Mouse (Mus musculus) midbrain, embryonic 12.5 days (tissue): ENCODE data around the gene Sult2b1. TPM values are rescaled to one million over a fixed set of nuclear protein-coding genes. Genes with fewer than 3 reads are reported as not detected.

Experiments used
- ATAC-seq: fragments of 200-750 bp; cut with Nextera tagmentation; 2 replicates; pipeline ENCODE4 v1.8.0; 2017; ENCODE audit warnings: low read depth, moderate TSS enrichment, moderate library complexity; ENCODE audit not compliant: low FRiP score
- H3K27ac ChIP-seq: fragments of 300-500 bp; sonication (generic); replicated peaks from 2 replicates; pipeline ENCODE4 v1.5.1; 2016; ENCODE audit warnings: mild to moderate bottlenecking
- H3K27me3 ChIP-seq: fragments of 300-500 bp; sonication (generic); 2 replicates; pipeline ENCODE4 v1.6.1; 2016; ENCODE audit warnings: mild to moderate bottlenecking
- H3K36me3 ChIP-seq: fragments of 300-500 bp; sonication (generic); 2 replicates; pipeline ENCODE4 v1.6.1; 2016
- H3K4me1 ChIP-seq: fragments of 300-500 bp; sonication (generic); 2 replicates; pipeline ENCODE4 v1.6.1; 2016
- H3K4me2 ChIP-seq: fragments of 300-500 bp; sonication (generic); replicated peaks from 2 replicates; pipeline ENCODE4 v1.6.1; 2016; ENCODE audit warnings: mild to moderate bottlenecking, moderate library complexity
- H3K4me3 ChIP-seq: fragments of 300-500 bp; sonication (generic); 2 replicates; pipeline ENCODE4 v1.5.1; 2016; ENCODE audit warnings: mild to moderate bottlenecking
- H3K9ac ChIP-seq: fragments of 300-500 bp; sonication (generic); replicated peaks from 2 replicates; pipeline ENCODE4 v1.6.1; 2016; ENCODE audit warnings: mild to moderate bottlenecking, moderate library complexity
- H3K9me3 ChIP-seq: fragments of 300-500 bp; sonication (generic); 2 replicates; pipeline ENCODE4 v1.6.1; 2016; ENCODE audit warnings: mild to moderate bottlenecking
- WGBS: fragments of 180-500 bp; shearing (Covaris S2); methylation state at CpG from one replicate; pipeline ENCODE4 v1.1.7; 2016; 5-methylcytosine and 5-hydroxymethylcytosine counted together
- polyA plus RNA-seq: library from polyadenylated mRNA; unstranded; fragments of >200 nt; fragmentation: Nextera tagmentation; extraction: Ambion mirVana; gene quantifications from 2 replicates; pipeline ENCODE4 v1.2.1, GENCODE M21; 2016

Sult2b1 gene
- polyA plus RNA-seq, 1 experiment from 2014 or later = 1.5 TPM

GRCm38 (mm10) chr7:45786136-45786578 is 1.7 kb upstream of the Sult2b1 start:
- under 1% methylated on average over 14 of the region's 14 CpGs for WGBS

GRCm38 (mm10) chr7:45785388-45786135 is 1.1 kb upstream of the Sult2b1 start:
- peak overlapping the region; percentile 93 for H3K27ac ChIP-seq
- peak overlapping the region; percentile 95 for H3K9ac ChIP-seq
- peaks cover 28% of the 10 kb centered on the region for H3K4me1 ChIP-seq
- peaks cover 34% of the 10 kb centered on the region for H3K36me3 ChIP-seq
- peaks cover 15% of the 10 kb centered on the region; the same call in 1 of the 2 replicates for H3K27me3 ChIP-seq
- ATAC-seq = peak; percentile 47
- H3K9me3 ChIP-seq = no peaks in the 10 kb centered on the region
- H3K4me2 ChIP-seq = peak overlapping the region; percentile 73
- under 1% methylated on average over 37 of the region's 42 CpGs for WGBS
- peak overlapping the region; percentile 87 for H3K4me3 ChIP-seq

More at GRCm38 (mm10) chr7:45786136-45786578, 1.7 kb upstream of the Sult2b1 start:
- Histone ChIP-seq H3K9me3 (no peaks in the 10 kb centered on the region), H3K9ac (peak overlapping the region; percentile 95), H3K27ac (peak overlapping the region; percentile 93), H3K4me1 (peaks cover 28% of the 10 kb centered on the region), H3K27me3 (peaks cover 9% of the 10 kb centered on the region; the same call in 1 of the 2 replicates), H3K4me3 (peak overlapping the region; percentile 87), H3K4me2 (peak overlapping the region; percentile 73), H3K36me3 (peaks cover 40% of the 10 kb centered on the region)
- peak; percentile 64 for ATAC-seq

DNA sequence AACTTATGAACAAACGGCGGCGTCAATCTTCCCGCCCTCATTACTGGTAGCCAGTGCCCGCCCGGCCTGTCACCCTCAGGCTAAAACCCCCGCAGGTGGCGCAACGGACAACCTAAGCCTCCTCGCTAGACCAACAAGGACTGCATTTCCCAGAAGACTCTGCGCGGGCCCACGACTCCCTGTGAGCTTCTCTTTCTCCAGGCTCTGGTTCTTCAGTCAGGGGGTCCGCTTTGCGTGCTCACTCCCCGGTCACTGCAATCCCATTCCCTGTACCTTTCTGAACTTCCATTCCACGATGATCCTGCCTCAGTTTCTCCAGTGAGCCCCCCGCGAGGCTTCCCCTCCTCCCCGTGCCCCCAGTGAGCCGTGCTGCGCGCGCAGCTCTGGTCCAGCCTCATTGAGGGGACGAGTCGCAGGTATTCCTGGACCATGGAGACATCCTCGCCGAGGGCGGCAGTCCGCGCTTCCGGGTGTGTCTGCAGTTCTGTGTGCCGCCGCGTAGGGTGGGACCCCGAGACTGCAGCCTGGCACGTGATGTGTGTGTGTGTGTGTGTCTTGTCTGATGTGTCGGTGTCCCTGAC is 868 bp downstream of the Sult2b1 start, which contains the start of gene Lmtk3:
Gene Lmtk3 (plus strand): TSS at position 228 of the 581 bp plus-strand sequence.
- peak within 1 kb of the TSS; percentile 95 for H3K9ac ChIP-seq
- peaks cover 36% of the 10 kb centered on the region for H3K4me1 ChIP-seq
- H3K4me2 ChIP-seq = peak within 1 kb of the TSS; percentile 73
- peak within 1 kb of the TSS; percentile 87 for H3K4me3 ChIP-seq
- H3K27me3 ChIP-seq = peaks cover 21% of the 10 kb centered on the region
- H3K36me3 ChIP-seq = peaks cover 15% of the 10 kb centered on the region
- peak within 1 kb of the TSS; percentile 93 for H3K27ac ChIP-seq
- H3K9me3 ChIP-seq = no peaks in the 10 kb centered on the region
- WGBS = under 1% methylated on average over 38 of the region's 38 CpGs
- peak; percentile 27; the same call in 1 of the 2 replicates for ATAC-seq

- H3K4me1 ChIP-seq = peaks cover 32% of the 10 kb centered on the region
- no peak overlapping the region for H3K27ac ChIP-seq
- no peaks in the 10 kb centered on the region for H3K9me3 ChIP-seq
- H3K4me2 ChIP-seq = no peak overlapping the region
- H3K4me3 ChIP-seq = no peak overlapping the region
- 80% methylated on average over 4 of the region's 4 CpGs for WGBS
- peaks cover 21% of the 10 kb centered on the region for H3K27me3 ChIP-seq
- 0 out of 2 replicates have a peak, but pooled peaks cover 1% of the 10 kb centered on the region for H3K36me3 ChIP-seq
- ATAC-seq = no peak
- no peak overlapping the region for H3K9ac ChIP-seq
Observed at GRCm38 (mm10) chr7:45782271-45782670, 2.2 kb downstream of the Sult2b1 start.

DNA sequence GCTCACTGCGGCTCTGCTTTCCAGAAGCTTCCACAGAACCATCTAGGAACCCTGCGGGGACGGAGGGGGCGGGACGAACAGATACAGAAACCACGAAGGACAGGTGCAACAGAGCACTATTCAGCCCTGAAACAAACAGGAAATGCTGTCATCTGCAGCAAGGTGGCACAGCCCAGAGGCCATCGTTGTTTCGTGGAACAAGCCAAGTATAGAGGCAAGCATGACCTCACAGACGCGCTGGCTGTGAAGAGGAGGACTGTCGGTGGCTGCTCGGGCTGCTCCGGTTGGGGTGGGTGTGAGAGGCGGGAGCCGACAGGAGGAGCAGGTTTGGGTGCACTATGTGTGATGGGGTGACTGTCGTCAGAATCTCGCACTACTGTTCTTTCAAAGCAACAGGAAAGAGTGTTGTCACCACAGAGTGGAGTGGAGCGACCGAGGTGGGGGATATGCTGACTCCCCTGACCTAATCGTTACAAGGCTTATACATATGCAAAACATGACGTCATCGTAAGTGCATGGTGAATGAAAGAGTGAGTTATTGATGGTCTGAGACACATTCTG is 5.3 kb downstream of the Sult2b1 start:
- Histone ChIP-seq H3K27me3 (peaks cover 21% of the 10 kb centered on the region), H3K4me3 (0 out of 2 replicates have a peak overlapping the region, but pooled peaks have one; percentile 8), H3K27ac (no peak overlapping the region), H3K36me3 (no peaks in the 10 kb centered on the region), H3K4me2 (peak overlapping the region; percentile 40), H3K4me1 (peaks cover 12% of the 10 kb centered on the region), H3K9ac (no peak overlapping the region), H3K9me3 (no peaks in the 10 kb centered on the region)
- WGBS = 26% methylated on average over 22 of the region's 22 CpGs
- ATAC-seq = no peak

GRCm38 (mm10) chr7:45775237-45775636 is 9.2 kb downstream of the Sult2b1 start:
- H3K27ac ChIP-seq = no peak overlapping the region
- no peaks in the 10 kb centered on the region for H3K36me3 ChIP-seq
- peaks cover 8% of the 10 kb centered on the region for H3K4me1 ChIP-seq
- no peaks in the 10 kb centered on the region for H3K9me3 ChIP-seq
- no peak overlapping the region for H3K4me2 ChIP-seq
- H3K4me3 ChIP-seq = no peak overlapping the region
- no peak overlapping the region for H3K9ac ChIP-seq
- ATAC-seq = no peak
- H3K27me3 ChIP-seq = peaks cover 6% of the 10 kb centered on the region; the same call in 1 of the 2 replicates
- 86% methylated on average over 7 of the region's 7 CpGs for WGBS

DNA sequence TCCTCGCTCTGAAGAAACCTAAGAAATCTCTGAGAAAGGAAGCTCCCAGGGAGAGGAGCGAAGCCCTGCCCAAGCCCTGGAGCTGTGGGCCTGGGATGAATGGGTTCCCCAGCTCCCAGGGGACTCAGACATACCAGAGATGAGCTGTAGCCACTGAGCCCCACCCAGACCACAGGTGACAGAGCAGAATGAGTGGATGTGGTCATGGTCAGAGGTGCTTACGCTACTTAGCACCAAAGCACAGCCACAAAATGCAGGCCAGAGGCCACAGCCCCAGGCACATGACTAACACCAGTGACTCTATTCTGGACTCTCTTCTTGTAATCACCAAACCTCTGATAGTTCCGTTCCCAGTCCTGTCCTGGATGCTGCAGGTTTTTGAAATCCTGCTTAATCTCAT is 13.4 kb downstream of the Sult2b1 start:
- Histone ChIP-seq H3K9me3 (no peaks in the 10 kb centered on the region), H3K27me3 (no peaks in the 10 kb centered on the region), H3K36me3 (no peaks in the 10 kb centered on the region), H3K4me3 (no peak overlapping the region), H3K4me2 (no peak overlapping the region), H3K27ac (no peak overlapping the region), H3K4me1 (no peaks in the 10 kb centered on the region), H3K9ac (no peak overlapping the region)
- 63% methylated on average over 4 of the region's 4 CpGs for WGBS
- ATAC-seq = no peak

DNA sequence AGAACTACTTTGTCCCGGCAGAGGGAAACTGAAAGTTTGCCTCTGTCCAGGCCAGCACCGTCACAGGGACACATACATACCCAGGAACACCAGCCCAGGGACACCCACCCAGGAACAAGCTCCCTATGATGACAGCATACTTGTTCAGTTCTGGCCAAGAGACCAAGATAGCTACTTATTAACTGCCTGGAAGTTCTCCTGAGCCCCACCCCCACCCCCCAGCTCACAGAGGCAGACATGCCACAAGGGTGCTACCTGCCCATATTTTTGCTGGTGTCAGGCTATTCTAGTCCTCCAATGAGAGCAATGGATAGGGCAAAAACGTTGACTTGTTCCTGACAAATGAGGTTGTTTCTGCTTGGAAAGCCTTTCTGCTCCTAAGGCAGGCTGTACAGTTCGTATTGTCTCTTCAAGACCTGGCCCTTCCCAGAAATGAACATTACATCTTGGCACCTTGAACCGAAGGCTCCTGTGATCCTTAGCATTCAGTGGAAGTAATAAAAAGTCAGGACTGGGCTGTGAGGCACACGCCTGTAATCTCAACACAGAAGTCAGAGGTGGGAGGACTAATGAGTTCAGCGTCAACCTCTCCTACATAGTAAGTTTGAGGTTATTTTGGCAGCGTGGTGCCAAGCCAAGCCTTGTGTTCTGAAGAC is 13.9 kb downstream of the Sult2b1 start:
- WGBS = 77% methylated on average over 8 of the region's 8 CpGs
- no peaks in the 10 kb centered on the region for H3K27me3 ChIP-seq

DNA sequence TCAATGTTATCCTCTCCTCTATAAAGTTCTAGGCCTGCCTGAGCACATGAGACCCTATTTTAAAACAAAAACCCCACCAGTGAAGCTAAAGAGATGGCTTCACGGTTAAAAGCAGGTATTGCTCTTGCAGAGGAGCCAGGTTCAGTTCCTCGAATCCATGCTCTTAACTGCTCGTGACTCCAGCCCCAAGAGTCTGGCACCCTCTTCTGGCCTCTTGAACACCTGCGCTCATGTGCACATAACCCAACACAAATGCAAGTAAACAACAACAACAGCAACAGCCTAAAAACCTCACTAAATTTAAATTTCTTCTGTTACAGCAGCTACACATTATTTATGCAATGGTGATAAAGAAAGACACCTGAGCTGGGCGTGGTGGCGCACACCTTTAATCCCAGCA is 17.0 kb downstream of the Sult2b1 start:
- no peak overlapping the region for H3K27ac ChIP-seq
- ATAC-seq = no peak
- no peak overlapping the region for H3K9ac ChIP-seq
- 93% methylated on average over 6 of the region's 6 CpGs for WGBS
- no peak overlapping the region for H3K4me3 ChIP-seq
- no peaks in the 10 kb centered on the region for H3K9me3 ChIP-seq
- H3K4me1 ChIP-seq = no peaks in the 10 kb centered on the region
- no peaks in the 10 kb centered on the region for H3K36me3 ChIP-seq
- H3K27me3 ChIP-seq = no peaks in the 10 kb centered on the region
- no peak overlapping the region for H3K4me2 ChIP-seq

More for the DNA sequence above, 13.9 kb downstream of the Sult2b1 start:
- Histone ChIP-seq H3K9me3 (no peaks in the 10 kb centered on the region), H3K4me2 (no peak overlapping the region), H3K36me3 (no peaks in the 10 kb centered on the region), H3K4me3 (no peak overlapping the region), H3K27ac (no peak overlapping the region), H3K9ac (no peak overlapping the region), H3K4me1 (no peaks in the 10 kb centered on the region)
- ATAC-seq = no peak

DNA sequence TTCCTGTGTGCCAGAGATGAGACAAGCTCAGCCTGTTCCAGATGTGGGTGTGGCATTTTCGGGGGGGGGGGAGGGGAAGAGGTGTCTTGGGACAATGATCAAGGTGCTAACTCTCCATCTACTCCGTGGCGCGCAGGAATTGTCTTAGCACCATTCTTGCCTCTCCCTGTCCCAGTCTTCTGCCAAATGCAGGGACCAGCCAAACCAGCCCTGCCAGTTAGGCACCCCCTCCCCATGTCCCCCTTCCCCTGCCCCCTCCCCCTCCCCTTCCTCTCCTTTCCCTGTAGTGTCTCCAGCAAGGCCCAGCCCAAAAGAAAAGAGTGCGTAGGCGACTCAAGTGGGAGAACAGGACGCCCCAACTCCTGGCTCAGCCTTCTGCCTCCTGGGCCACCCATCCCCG is 17.7 kb downstream of the Sult2b1 start:
- H3K4me1 ChIP-seq = no peaks in the 10 kb centered on the region
- H3K36me3 ChIP-seq = no peaks in the 10 kb centered on the region
- no peaks in the 10 kb centered on the region for H3K9me3 ChIP-seq
- no peak for ATAC-seq
- no peak overlapping the region for H3K27ac ChIP-seq
- no peak overlapping the region for H3K4me2 ChIP-seq
- H3K9ac ChIP-seq = no peak overlapping the region
- no peak overlapping the region for H3K4me3 ChIP-seq
- 62% methylated on average over 8 of the region's 8 CpGs for WGBS
- H3K27me3 ChIP-seq = no peaks in the 10 kb centered on the region

- H3K9me3 ChIP-seq = no peaks in the 10 kb centered on the region
- H3K4me1 ChIP-seq = no peaks in the 10 kb centered on the region
- H3K27me3 ChIP-seq = no peaks in the 10 kb centered on the region
- no peak overlapping the region for H3K9ac ChIP-seq
- H3K27ac ChIP-seq = no peak overlapping the region
- WGBS = 62% methylated on average over 8 of the region's 8 CpGs
- ATAC-seq = no peak
- H3K4me3 ChIP-seq = no peak overlapping the region
- no peak overlapping the region for H3K4me2 ChIP-seq
- H3K36me3 ChIP-seq = no peaks in the 10 kb centered on the region
Observed at GRCm38 (mm10) chr7:45765995-45766394, 18.5 kb downstream of the Sult2b1 start.
